Mouse (Mus musculus): Measurements from ENCODE around the gene Fanci. TPM values are rescaled to one million over a fixed set of nuclear protein-coding genes. Genes with fewer than 3 reads are reported as not detected.

The Fanci gene
- polyA plus RNA-seq, 1 experiment, result 7.3 TPM

DNA sequence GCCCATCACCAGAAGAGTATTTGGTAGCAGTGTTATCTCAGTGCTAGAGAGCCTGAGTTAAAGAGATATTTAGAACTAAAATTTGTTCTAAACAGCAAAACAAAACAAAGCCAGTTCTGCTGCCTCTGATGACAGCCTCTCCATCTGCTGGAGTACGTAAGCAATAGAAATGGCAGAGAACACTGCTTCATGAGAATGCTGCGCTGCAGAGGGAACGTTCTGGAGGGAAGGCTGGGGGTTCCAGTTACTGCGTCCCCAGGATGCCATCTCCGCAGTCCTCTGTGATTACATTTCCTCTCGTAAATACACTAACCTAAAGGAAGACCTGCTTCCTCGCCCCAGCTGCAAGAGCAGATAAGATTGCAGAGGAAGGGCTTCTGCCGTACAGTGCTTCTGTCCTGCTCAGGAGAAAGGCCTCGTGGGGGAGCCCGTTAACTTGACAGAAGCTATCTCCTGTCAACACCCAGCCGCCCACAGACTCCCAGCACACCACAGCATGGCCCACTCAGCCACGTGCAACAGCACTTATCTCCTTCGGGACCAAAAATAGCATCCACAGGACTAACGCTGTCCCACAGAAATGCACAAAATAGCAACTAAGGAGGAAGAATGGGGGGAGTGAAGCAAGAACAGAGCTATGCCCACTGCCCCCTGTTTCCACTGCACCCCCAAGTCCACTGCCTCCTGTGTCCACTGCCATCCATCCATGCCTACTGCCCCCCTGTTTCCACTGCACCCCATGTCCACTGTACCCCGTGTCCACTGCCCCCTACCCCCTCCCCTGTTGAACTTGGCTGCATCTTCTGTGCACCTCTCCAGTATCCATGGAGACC is 33.2 kb upstream of the Fanci start:
- no peak overlapping the region for H3K27ac ChIP-seq (ENCODE audit: control insufficient read depth, insufficient read depth, low read depth, low read length)
- no peak overlapping the region for H3K4me3 ChIP-seq (ENCODE audit: control insufficient read depth, low read depth, low read length)
- H3K27me3 ChIP-seq (ENCODE audit: control insufficient read depth, insufficient read depth, low read length), result no peaks in the 10 kb centered on the region
- H3K4me1 ChIP-seq (ENCODE audit: control insufficient read depth, insufficient read depth, low read length), result no peaks in the 10 kb centered on the region; the same call in 1 of the 2 replicates
- H3K36me3 ChIP-seq (ENCODE audit: control insufficient read depth, insufficient read depth, low read length), result no peaks in the 10 kb centered on the region; the same call in 1 of the 2 replicates
- TF ChIP-seq POLR2A (IDR thresholded peaks at IDR 0.05; ENCODE audit: control insufficient read depth, low read depth, low read length), result no peak
- TF ChIP-seq CTCF (IDR thresholded peaks at IDR 0.05; ENCODE audit: control insufficient read depth, insufficient read depth, insufficient replicate concordance, low read depth, low read length), result no peak

DNA sequence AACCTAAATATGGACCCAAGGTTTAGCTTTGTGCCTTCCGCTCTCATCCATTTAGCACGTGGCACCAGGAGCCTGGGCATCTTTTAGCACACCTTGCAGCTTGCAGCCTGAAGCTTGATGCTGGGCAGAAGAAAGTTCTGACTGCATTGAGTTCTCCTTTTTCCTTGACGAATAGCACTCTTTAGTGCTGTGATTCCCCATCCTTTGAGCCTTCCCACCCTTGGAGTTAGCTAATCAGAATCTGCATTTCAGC is 32.6 kb upstream of the Fanci start:
- Histone ChIP-seq H3K27ac (ENCODE audit: control insufficient read depth, insufficient read depth, low read depth, low read length) (no peak overlapping the region), H3K4me3 (ENCODE audit: control insufficient read depth, low read depth, low read length) (no peak overlapping the region), H3K27me3 (ENCODE audit: control insufficient read depth, insufficient read depth, low read length) (no peaks in the 10 kb centered on the region), H3K36me3 (ENCODE audit: control insufficient read depth, insufficient read depth, low read length) (no peaks in the 10 kb centered on the region; the same call in 1 of the 2 replicates), H3K4me1 (ENCODE audit: control insufficient read depth, insufficient read depth, low read length) (no peaks in the 10 kb centered on the region; the same call in 1 of the 2 replicates)
- TF ChIP-seq CTCF (IDR thresholded peaks at IDR 0.05; ENCODE audit: control insufficient read depth, insufficient read depth, insufficient replicate concordance, low read depth, low read length), result no peak
- no peak for TF ChIP-seq POLR2A (IDR thresholded peaks at IDR 0.05; ENCODE audit: control insufficient read depth, low read depth, low read length)

DNA sequence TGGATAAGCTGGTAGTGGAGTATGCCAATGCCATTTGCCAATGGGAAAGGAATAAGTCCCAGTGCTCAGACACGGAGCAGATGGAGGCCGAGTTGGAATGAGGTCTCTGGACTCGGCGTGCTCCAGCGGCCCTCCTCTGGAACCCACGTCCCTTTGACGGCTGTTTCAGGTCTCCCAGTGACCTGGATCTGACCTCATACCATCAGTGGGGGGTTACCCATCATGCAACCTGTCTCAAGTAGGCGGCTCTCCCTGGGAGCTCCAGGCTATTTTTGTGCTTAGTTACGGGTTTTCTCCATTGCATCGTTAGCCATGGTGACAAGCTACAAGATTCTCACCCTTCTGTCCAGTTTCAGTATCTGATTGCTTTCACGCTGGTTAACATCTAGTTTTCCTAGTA is 31.7 kb upstream of the Fanci start:
- Histone ChIP-seq H3K4me1 (ENCODE audit: control insufficient read depth, insufficient read depth, low read length) (no peaks in the 10 kb centered on the region; the same call in 1 of the 2 replicates), H3K27ac (ENCODE audit: control insufficient read depth, insufficient read depth, low read depth, low read length) (no peak overlapping the region), H3K27me3 (ENCODE audit: control insufficient read depth, insufficient read depth, low read length) (no peaks in the 10 kb centered on the region), H3K36me3 (ENCODE audit: control insufficient read depth, insufficient read depth, low read length) (no peaks in the 10 kb centered on the region; the same call in 1 of the 2 replicates), H3K4me3 (ENCODE audit: control insufficient read depth, low read depth, low read length) (no peak overlapping the region)
- TF ChIP-seq POLR2A (IDR thresholded peaks at IDR 0.05; ENCODE audit: control insufficient read depth, low read depth, low read length) (no peak), CTCF (IDR thresholded peaks at IDR 0.05; ENCODE audit: control insufficient read depth, insufficient read depth, insufficient replicate concordance, low read depth, low read length) (no peak)

DNA sequence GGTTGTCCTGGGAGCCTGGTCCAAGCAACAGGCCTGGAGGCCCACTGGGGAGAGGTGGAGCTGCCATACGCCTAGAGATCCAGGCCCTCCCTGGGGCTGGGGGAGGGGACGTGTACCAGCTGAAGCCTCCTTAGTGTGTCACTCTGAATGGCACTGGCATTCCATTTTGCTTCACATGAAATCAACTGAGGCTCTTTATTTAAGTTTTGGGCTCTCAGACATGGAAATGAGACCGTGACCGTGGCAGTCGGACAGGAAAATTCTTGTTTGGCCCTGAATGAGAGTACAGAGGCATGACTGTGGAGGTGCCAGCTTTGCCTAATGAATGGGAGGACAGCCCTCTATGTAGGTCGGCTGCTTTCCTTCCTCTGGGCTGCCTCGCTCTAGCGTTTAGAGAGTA is 29.5 kb upstream of the Fanci start:
- TF ChIP-seq CTCF (IDR thresholded peaks at IDR 0.05; ENCODE audit: control insufficient read depth, insufficient read depth, insufficient replicate concordance, low read depth, low read length), result no peak
- no peak for TF ChIP-seq POLR2A (IDR thresholded peaks at IDR 0.05; ENCODE audit: control insufficient read depth, low read depth, low read length)
- H3K4me1 ChIP-seq (ENCODE audit: control insufficient read depth, insufficient read depth, low read length), result no peaks in the 10 kb centered on the region; the same call in 1 of the 2 replicates
- no peak overlapping the region for H3K4me3 ChIP-seq (ENCODE audit: control insufficient read depth, low read depth, low read length)
- no peaks in the 10 kb centered on the region for H3K36me3 ChIP-seq (ENCODE audit: control insufficient read depth, insufficient read depth, low read length)
- no peak overlapping the region for H3K27ac ChIP-seq (ENCODE audit: control insufficient read depth, insufficient read depth, low read depth, low read length)
- no peaks in the 10 kb centered on the region for H3K27me3 ChIP-seq (ENCODE audit: control insufficient read depth, insufficient read depth, low read length)

DNA sequence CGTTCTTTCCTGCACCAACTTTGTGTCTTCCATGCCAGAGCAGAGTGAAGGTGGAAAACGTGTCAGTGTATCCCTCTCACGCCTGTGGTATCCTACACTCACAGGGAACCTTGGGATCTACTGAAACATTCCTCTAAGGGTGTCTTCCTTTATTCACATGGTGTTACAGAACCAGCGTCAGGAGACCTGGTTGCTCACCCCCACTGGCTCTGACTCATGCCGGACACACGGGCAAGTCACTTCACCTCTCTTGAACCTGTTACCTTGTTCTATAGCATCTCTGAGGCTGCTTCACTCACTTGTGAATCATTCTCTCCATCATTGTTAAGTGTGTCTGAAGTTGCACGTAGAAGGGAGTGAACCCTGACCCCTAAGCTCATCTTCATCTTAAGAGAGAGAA is 28.9 kb upstream of the Fanci start:
- Histone ChIP-seq H3K36me3 (ENCODE audit: control insufficient read depth, insufficient read depth, low read length) (no peaks in the 10 kb centered on the region), H3K27me3 (ENCODE audit: control insufficient read depth, insufficient read depth, low read length) (no peaks in the 10 kb centered on the region), H3K4me3 (ENCODE audit: control insufficient read depth, low read depth, low read length) (no peak overlapping the region), H3K27ac (ENCODE audit: control insufficient read depth, insufficient read depth, low read depth, low read length) (no peak overlapping the region), H3K4me1 (ENCODE audit: control insufficient read depth, insufficient read depth, low read length) (no peaks in the 10 kb centered on the region; the same call in 1 of the 2 replicates)
- TF ChIP-seq POLR2A (IDR thresholded peaks at IDR 0.05; ENCODE audit: control insufficient read depth, low read depth, low read length) (no peak), CTCF (IDR thresholded peaks at IDR 0.05; ENCODE audit: control insufficient read depth, insufficient read depth, insufficient replicate concordance, low read depth, low read length) (no peak)

DNA sequence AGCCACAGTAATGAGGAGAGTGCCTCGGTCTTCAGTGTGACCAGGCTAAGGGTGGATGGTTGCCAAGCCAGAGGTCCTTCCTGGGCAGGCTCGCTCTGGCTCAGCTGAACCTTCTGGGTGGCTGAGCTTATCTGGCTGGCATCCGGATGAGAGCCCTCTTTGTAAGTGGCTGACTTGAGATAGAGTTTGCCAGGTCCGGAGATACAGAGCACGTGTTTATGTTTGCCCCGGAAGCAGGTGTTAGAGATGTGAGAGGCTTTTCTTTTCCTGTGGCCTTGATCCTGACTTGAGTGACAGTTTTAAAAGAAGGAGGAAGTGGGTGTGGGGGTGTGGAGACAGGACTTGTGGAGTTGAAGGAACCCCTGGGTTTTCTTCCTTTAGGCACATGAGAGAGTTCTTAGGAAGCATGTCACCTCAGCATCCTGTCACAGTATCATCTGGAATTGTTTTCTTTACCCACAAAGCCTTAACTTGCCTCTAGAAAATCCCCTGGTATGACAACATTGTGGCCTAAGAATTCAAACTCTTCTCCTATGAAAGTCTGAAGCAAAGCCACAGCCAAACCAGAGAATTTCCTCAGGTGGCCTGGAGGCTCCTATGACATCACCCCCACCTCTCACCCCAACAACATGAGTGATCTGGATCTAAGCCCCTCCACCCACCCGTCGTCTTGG is 28.2 kb upstream of the Fanci start:
- Histone ChIP-seq H3K27ac (ENCODE audit: control insufficient read depth, insufficient read depth, low read depth, low read length) (no peak overlapping the region), H3K4me3 (ENCODE audit: control insufficient read depth, low read depth, low read length) (no peak overlapping the region), H3K4me1 (ENCODE audit: control insufficient read depth, insufficient read depth, low read length) (no peaks in the 10 kb centered on the region; the same call in 1 of the 2 replicates), H3K36me3 (ENCODE audit: control insufficient read depth, insufficient read depth, low read length) (no peaks in the 10 kb centered on the region), H3K27me3 (ENCODE audit: control insufficient read depth, insufficient read depth, low read length) (no peaks in the 10 kb centered on the region)
- TF ChIP-seq POLR2A (IDR thresholded peaks at IDR 0.05; ENCODE audit: control insufficient read depth, low read depth, low read length), result no peak
- no peak for TF ChIP-seq CTCF (IDR thresholded peaks at IDR 0.05; ENCODE audit: control insufficient read depth, insufficient read depth, insufficient replicate concordance, low read depth, low read length)

DNA sequence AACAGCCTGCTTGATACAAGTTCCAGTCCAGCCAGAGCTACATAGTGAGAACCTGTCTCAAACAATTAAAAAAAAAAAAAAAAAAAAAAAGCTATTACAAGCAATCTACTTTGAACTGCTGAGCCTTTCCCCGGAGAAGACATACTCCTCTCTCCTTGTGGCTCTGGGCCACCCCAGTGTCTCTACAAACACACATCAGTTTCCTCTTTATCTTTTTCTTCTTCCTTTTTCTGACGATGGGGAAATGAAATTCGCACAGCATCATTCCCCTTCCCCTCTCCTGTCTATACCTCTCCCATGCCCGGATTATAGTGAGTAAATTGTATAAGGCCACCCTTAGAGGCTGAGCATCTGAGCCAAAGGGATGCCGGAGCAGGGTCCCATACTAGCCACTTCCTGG is 23.1 kb upstream of the Fanci start:
- H3K27ac ChIP-seq (ENCODE audit: control insufficient read depth, insufficient read depth, low read depth, low read length), result no peak overlapping the region

More for the DNA sequence above, 23.1 kb upstream of the Fanci start:
- Histone ChIP-seq H3K4me1 (ENCODE audit: control insufficient read depth, insufficient read depth, low read length) (no peaks in the 10 kb centered on the region), H3K27me3 (ENCODE audit: control insufficient read depth, insufficient read depth, low read length) (no peaks in the 10 kb centered on the region), H3K36me3 (ENCODE audit: control insufficient read depth, insufficient read depth, low read length) (no peaks in the 10 kb centered on the region), H3K4me3 (ENCODE audit: control insufficient read depth, low read depth, low read length) (no peak overlapping the region)
- TF ChIP-seq CTCF (IDR thresholded peaks at IDR 0.05; ENCODE audit: control insufficient read depth, insufficient read depth, insufficient replicate concordance, low read depth, low read length) (no peak), POLR2A (IDR thresholded peaks at IDR 0.05; ENCODE audit: control insufficient read depth, low read depth, low read length) (no peak)
